Mouse (Mus musculus) c-Kit-positive CD71-positive TER-119-positive erythroid progenitor cells, embryonic 14.5 days (primary cell): Measurements from ENCODE around the gene Prl7c1.
"Not testable (repeated sequence)": the region's sequence is repeated elsewhere in the genome, so short reads cannot be mapped to it uniquely, and the experiment has no call there.

ENCODE experiments used
- DNase-seq: peaks from one replicate; pipeline ENCODE4 v3.0.0-alpha.2; 2013; ENCODE audit warnings: low spot score

Prl7c1 gene

DNA sequence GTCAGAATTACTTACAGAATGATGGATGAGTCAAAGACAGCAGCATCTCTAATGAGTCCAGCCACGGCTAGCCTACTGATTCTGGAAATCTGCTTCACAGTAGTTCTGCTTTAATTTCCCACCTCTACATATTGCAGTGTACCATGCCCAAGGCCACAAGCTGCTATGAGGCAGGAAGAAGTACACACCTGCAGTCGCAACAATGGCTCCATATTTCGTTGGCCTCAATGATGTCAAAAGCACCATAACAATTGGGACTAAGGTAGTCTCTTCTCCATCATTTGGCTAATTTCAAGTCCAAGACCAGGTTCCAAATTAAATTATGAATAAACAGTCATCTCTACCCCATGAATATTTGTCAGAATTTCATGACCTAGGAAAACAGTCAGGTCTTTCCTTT lies at the start of gene Prl7c1:
Gene Prl7c1 (minus strand): TSS at position 101 of the 400 bp plus-strand sequence.
- DNase-seq = not testable (repeated sequence)

DNA sequence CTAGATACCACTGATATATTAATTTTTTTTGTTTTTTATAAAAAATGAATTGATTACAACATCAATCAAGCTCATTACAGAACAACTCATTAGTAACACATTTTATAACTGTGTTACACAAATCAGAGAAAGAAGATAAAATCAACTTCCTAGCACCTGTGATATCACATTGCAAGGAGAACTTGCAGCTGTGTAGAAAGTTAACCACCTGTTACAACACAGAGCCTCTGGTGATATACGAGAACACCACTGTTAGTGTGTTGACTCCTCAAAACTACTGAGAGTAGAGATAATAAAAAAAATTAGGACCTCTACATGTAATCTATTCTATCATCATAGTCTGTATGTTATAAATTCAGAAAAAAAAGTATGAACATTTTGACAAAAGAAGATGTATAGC lies 22.2 kb upstream of the Prl7c1 start:
- DNase-seq = no peak

DNA sequence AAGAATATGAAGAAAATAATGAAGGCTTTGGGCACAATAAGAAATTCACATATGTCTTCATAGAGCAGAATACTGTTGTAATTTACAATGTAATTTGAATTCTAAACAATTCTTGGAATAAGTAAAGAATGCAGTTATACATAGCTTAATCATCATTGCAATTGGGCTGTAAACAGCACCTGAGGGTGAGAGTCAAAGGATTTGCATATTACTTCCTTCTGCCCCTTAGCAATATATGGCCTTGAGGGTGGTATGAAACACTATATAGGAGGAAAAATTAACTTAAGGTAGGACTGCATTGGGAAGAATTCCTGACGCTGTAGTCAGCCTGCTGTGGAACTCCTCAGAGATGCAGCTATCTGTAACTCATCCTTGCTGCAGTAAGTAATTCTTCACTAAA lies 20.8 kb upstream of the Prl7c1 start, which contains the start of gene Prl2a1:
Gene Prl2a1 (plus strand): TSS at position 301 of the 400 bp plus-strand sequence.
- no peak for DNase-seq

DNA sequence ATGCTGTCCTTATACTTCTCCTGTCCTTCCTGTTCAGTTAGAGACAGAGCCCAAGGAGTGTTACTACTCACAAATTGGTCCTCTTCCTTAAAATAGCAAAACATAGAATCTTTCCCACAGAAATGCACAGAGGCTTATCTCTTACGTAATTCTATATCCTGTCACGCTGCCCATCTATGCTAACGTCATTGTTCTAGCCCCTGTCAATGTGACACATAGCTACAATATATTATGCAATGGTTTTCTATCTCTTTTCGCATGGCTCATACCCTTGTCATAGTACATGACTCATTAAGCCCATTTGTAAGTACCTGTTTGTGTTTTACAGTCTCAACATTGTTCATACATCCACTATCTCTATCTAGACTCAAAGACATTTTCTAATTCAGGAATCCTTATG lies 18.7 kb upstream of the Prl7c1 start:
- no peak for DNase-seq

DNA sequence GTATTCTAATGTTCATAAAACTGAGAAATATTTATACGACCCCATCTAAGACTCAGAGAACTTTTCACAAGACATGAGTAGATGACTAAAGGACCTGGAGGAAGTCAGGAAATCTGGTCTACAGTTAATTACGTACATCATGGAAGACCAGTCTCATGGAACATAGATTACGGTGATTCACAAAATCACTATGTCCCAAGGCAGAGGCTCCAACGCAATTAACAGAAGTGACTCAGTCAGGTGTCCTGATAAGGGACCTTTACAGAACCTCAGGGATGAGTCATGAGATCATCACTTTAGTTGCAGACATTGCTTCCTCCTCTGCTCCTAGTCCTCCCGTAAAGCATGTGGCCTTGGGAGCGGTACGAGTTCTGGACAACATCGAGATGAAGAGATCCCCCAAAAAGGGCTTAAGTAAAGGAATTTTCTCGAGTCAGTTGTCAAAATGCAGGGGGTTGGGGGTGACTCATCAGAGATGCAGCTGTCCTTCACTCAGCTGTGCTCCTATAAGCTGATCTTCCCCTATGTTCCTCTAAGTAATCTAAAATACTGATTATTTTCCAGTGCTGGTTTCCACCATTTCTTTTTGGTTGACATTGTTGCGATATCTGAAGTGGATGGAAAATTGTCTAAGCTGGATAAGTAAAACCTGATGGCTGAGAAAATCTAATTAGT lies 46.0 kb downstream of the Prl7c1 start:
- no peak for DNase-seq

DNA sequence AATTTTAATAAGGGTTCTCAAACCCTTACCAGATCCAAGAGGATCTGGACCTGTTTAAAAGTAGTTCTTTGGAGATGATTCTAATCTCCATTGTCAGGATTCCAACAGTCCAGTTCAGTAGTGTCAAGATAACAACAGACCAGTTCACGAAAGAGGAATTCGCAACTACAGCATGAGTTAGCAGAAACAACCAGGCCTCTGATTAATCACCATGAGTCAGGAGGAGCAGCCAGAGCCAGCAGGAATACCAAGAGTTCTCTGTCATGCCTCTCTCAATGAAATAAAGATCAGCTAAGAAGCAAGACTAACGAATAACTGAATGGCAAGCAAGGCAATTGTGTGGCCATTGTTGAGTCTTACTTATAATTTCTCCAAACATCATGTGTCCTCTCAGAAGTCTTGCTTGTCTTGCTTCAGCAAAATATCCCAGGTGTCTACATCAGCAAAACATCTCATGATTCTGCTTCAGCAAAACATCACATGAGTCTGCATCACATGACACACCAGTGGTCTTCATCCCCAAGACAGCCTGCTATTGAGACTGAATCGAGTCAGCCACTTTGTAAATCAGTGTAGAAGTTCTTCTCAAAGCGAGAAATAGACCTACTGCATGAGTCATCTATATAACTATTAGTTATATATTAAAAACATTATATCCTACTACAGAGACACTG lies 50.2 kb downstream of the Prl7c1 start:
- DNase-seq = not testable (repeated sequence)

DNA sequence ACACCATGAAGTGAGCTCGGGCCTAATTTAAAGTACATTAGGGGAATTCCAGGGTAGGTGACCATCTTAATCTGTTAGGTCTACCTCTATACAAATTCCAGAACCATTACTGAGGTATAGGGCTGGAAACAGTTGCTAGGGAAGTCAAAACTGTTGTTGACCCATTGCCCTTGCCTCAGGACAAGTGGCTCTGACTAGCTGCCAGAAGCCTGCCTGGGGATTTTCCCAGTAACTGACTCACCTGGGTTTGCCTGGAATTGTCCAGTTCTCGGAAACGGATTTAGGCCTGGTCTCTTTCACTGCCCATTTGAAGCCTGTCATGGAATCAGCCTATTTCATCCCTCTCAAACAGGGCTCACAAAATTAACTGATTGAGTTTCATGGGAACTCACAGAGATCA lies 55.5 kb downstream of the Prl7c1 start:
- not testable (repeated sequence) for DNase-seq
